Mouse (Mus musculus): ENCODE measurements around the gene Apol7b.

The Apol7b gene

GRCm38 (mm10) chr15:77387462-77387861, 59.8 kb downstream of the Apol7b start:
- intact Hi-C loops (cut with DNase I) = no loop called here

- intact Hi-C loops (cut with DNase I) = loop anchor here (1.0 kb wide), 1 partner anchor 143 kb away; no protein-coding TSS in a partner anchor
Measured at GRCm38 (mm10) chr15:77384340-77385030, 62.8 kb downstream of the Apol7b start.

- intact Hi-C loops (cut with DNase I) = no loop called here
Measured at GRCm38 (mm10) chr15:77382880-77383279, 64.4 kb downstream of the Apol7b start.

GRCm38 (mm10) chr15:77382271-77382850, 64.9 kb downstream of the Apol7b start:
- intact Hi-C loops (cut with DNase I) = no loop called here

- intact Hi-C loops (cut with DNase I) = no loop called here
Measured at GRCm38 (mm10) chr15:77381481-77381880, 65.8 kb downstream of the Apol7b start.

- intact Hi-C loops (cut with DNase I) = no loop called here
Measured at GRCm38 (mm10) chr15:77379921-77380320, 67.4 kb downstream of the Apol7b start.

GRCm38 (mm10) chr15:77377419-77377818, 69.9 kb downstream of the Apol7b start:
- intact Hi-C loops (cut with DNase I) = no loop called here

- intact Hi-C loops (cut with DNase I) = no loop called here
Measured at GRCm38 (mm10) chr15:77376920-77377319, 70.4 kb downstream of the Apol7b start.

Data from adrenal gland (tissue).